Mouse (Mus musculus) ES-E14 (cell line): ENCODE results near the gene Rnf186.

Experiments used
- CHD2 ChIP-seq: IDR thresholded peaks from 2 replicates; pipeline ENCODE4 v1.6.1; 2014; ENCODE audit warnings: mild to moderate bottlenecking, low read depth, low read length, inconsistent platforms
- HCFC1 ChIP-seq: IDR thresholded peaks from 2 replicates; pipeline ENCODE4 v1.6.1; 2012; ENCODE audit warnings: low read length, inconsistent platforms, borderline replicate concordance; ENCODE audit not compliant: insufficient read depth
- ZNF384 ChIP-seq: IDR thresholded peaks from 2 replicates; pipeline ENCODE4 v1.6.1; 2012; ENCODE audit warnings: low read depth, low read length, inconsistent platforms

GRCm38 (mm10) chr4:138980771-138981420 lies 14.0 kb downstream of the Rnf186 start:
- no peak for TF ChIP-seq HCFC1
- TF ChIP-seq CHD2, result no peak
- TF ChIP-seq ZNF384, result no peak
